Mouse (Mus musculus) spleen, adult 2 months (tissue): ENCODE measurements around the gene Tbx1. TPM values are rescaled to one million over a fixed set of nuclear protein-coding genes. Genes with fewer than 3 reads are reported as not detected.
"Not testable (repeated sequence)": the region's sequence is repeated elsewhere in the genome, so short reads cannot be mapped to it uniquely, and the experiment has no call there.

Experiments
- DNase-seq, 2 experiments: peaks; one replicate each; pipeline versions ENCODE4 v3.0.0 to v3.0.0-alpha.2; 2012 to 2021; ENCODE audit warnings: low spot score in 2 of 2, low read depth in 1 of 2
- H3K27ac ChIP-seq: fragments of 200-500 bp; 2 replicates; pipeline ENCODE4 v1.5.1; 2012; ENCODE audit warnings: low read length, inconsistent platforms; ENCODE audit not compliant: insufficient read depth
- H3K27me3 ChIP-seq: fragments of 200-500 bp; 2 replicates; pipeline ENCODE4 v1.6.1; 2012; ENCODE audit warnings: mild to moderate bottlenecking, moderate library complexity, low read length, inconsistent platforms; ENCODE audit not compliant: control insufficient read depth, insufficient read depth
- H3K36me3 ChIP-seq: fragments of 200-500 bp; 2 replicates; pipeline ENCODE4 v1.6.1; 2012; ENCODE audit warnings: mild to moderate bottlenecking, low read length, inconsistent platforms; ENCODE audit not compliant: control insufficient read depth, insufficient read depth
- H3K4me1 ChIP-seq: fragments of 200-500 bp; 2 replicates; pipeline ENCODE4 v1.6.1; 2011; ENCODE audit warnings: inconsistent platforms; ENCODE audit not compliant: control insufficient read depth, insufficient read depth, insufficient read length
- H3K4me3 ChIP-seq: fragments of 200-500 bp; 2 replicates; pipeline ENCODE4 v1.5.1; 2011; ENCODE audit warnings: mild to moderate bottlenecking, inconsistent platforms; ENCODE audit not compliant: insufficient read depth, insufficient read length; ENCODE audit errors: extremely low read depth
- CTCF ChIP-seq: fragments of 200-500 bp; IDR thresholded peaks from 2 replicates; pipeline ENCODE4 v1.5.1; 2011; ENCODE audit warnings: mild to moderate bottlenecking, inconsistent platforms; ENCODE audit not compliant: insufficient read depth, insufficient read length, insufficient replicate concordance; ENCODE audit errors: extremely low read depth
- POLR2A ChIP-seq: fragments of 200-500 bp; IDR thresholded peaks from 2 replicates; pipeline ENCODE4 v1.6.1; 2011; ENCODE audit warnings: low read depth, low read length, inconsistent platforms
- whole genome bisulfite sequencing: fragments of 180-500 bp; shearing (Covaris S2); methylation state at CpG from one replicate; pipeline ENCODE4 v1.1.7; 2018; 5-methylcytosine and 5-hydroxymethylcytosine counted together
- polyA plus RNA-seq: library from polyadenylated mRNA; depleted of rRNA; stranded (reverse); fragments of >200 nt; gene quantifications from 2 replicates; pipeline ENCODE4 v1.2.3, GENCODE M21; 2012; rRNA removed

The Tbx1 gene
- polyA plus RNA-seq, 1 experiment, result 0.42 TPM

- Histone ChIP-seq H3K4me1 (no peaks in the 10 kb centered on the region), H3K4me3 (no peak overlapping the region), H3K27me3 (no peaks in the 10 kb centered on the region), H3K36me3 (no peaks in the 10 kb centered on the region), H3K27ac (no peak overlapping the region)
- DNase-seq, result no peak
- WGBS, result 80% methylated on average over 6 of the region's 6 CpGs
- no peak for TF ChIP-seq CTCF
- no peak for TF ChIP-seq POLR2A
Observed at GRCm38 (mm10) chr16:18539281-18539680, 51.2 kb downstream of the Tbx1 start.

- H3K27ac ChIP-seq, result no peak overlapping the region
- no peaks in the 10 kb centered on the region for H3K27me3 ChIP-seq
- 97% methylated on average over 3 of the region's 3 CpGs for WGBS
- TF ChIP-seq POLR2A (no peak), CTCF (no peak)
- H3K36me3 ChIP-seq, result no peaks in the 10 kb centered on the region
- H3K4me1 ChIP-seq, result no peaks in the 10 kb centered on the region
- H3K4me3 ChIP-seq, result no peak overlapping the region
- DNase-seq, result no peak
Observed at GRCm38 (mm10) chr16:18537407-18537990, 53.0 kb downstream of the Tbx1 start.

GRCm38 (mm10) chr16:18533061-18533460 is 57.4 kb downstream of the Tbx1 start:
- not testable (repeated sequence) for H3K4me1 ChIP-seq, H3K4me3 ChIP-seq, H3K36me3 ChIP-seq, DNase-seq, H3K27ac ChIP-seq, H3K27me3 ChIP-seq
- WGBS, result 95% methylated on average over 7 of the region's 7 CpGs

Other genes starting within 250 kb of the Tbx1 start
- gene Tango2, start 242.6 kb downstream of the Tbx1 start, polyA plus RNA-seq, result 29.4 and 31.1 TPM in 2 replicates
- gene Arvcf, start 242.5 kb downstream of the Tbx1 start, polyA plus RNA-seq, result 55.9 and 57.1 TPM in 2 replicates
- 22.3 and 29.0 TPM in 2 replicates for gene Txnrd2, start 164.3 kb downstream of the Tbx1 start, polyA plus RNA-seq
- gene Comt, start 163.8 kb downstream of the Tbx1 start, polyA plus RNA-seq, result 64.7 and 87.1 TPM in 2 replicates
- 11.3 and 15.4 TPM in 2 replicates for gene Gnb1l, start 92.0 kb downstream of the Tbx1 start, polyA plus RNA-seq
- gene Rtl10, start 91.8 kb downstream of the Tbx1 start, polyA plus RNA-seq, result 6.2 and 8.0 TPM in 2 replicates
- gene Gp1bb, start 31.7 kb upstream of the Tbx1 start, polyA plus RNA-seq, result 101 and 155 TPM in 2 replicates
- 0.71 and 2.2 TPM in 2 replicates for gene Gm49601, start 35.8 kb upstream of the Tbx1 start, polyA plus RNA-seq
- gene Sept5, start 39.3 kb upstream of the Tbx1 start, polyA plus RNA-seq, result 1.9 and 2.1 TPM in 2 replicates
- 59.4 and 69.5 TPM in 2 replicates for gene Cldn5, start 186.2 kb upstream of the Tbx1 start, polyA plus RNA-seq
- 17.6 and 18.0 TPM in 2 replicates for gene Ufd1, start 221.1 kb upstream of the Tbx1 start, polyA plus RNA-seq
- gene Cdc45, start 221.3 kb upstream of the Tbx1 start, polyA plus RNA-seq, result 9.7 and 11.5 TPM in 2 replicates
- gene 2510002D24Rik, start 245.9 kb upstream of the Tbx1 start, polyA plus RNA-seq, result 44.9 and 55.5 TPM in 2 replicates
- gene Gm28539, start 245.9 kb upstream of the Tbx1 start, polyA plus RNA-seq, result 1.9 TPM in 1 of 2 replicates, not detected in the other